Mouse (Mus musculus) naive thymus-derived CD4-positive, alpha-beta T cell, adult 5 months (primary cell): ENCODE results near the gene Ckap2l. TPM values are rescaled to one million over a fixed set of nuclear protein-coding genes. Genes with fewer than 3 reads are reported as not detected.

Source experiments
- polyA plus RNA-seq: library from polyadenylated mRNA; unstranded; fragments of 100-300 nt; shearing (Covaris generic); gene quantifications from one replicate; pipeline ENCODE4 v1.2.1, GENCODE M21; 2017

Ckap2l gene
- polyA plus RNA-seq, result 0.44 TPM

DNA sequence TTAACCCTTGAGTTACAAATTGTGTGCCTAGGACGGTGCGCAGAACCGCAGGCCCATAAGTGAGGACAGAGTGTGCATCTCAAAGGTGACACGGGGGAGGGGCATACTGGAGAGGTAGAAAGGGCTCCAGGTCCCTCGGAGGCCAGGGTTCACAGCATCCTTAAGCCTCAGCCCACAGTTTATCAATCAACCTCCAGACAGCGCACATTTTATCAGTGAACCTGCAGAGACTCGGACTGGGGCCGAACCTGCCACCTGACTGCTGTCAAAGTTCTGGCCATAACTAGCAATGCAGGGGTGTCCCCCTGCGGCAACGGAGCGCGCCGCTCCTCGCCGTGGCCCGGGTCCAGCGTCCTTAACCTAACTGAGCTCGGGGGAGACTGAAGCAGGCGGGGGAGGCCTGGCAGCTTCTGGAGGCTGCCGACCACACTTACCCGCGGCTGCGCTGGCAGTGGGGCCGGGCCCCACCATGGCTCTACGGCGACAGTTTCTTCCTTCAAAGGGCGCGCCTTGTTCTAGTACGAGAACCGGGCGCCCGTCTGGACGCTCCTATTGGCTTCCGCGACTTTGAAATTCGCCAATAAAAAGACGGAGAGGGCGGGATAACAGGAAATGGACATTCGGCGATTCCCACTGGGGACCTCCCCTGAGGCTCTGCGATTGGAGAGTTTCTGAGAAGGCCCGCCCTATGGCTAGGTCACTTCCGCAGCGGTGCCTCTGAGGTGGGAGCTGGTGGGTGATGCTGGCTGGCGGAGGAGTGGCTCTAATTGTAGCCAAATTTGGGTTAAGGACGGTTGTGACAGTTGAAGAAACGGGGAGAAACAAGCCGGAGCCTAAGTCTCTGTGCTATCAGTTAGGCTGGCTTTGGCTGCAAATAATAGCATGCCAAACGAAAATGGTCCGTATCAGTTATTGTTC is at the start of gene Ckap2l:
Gene Ckap2l, minus strand, starts transcription at position 542 of the 918 bp plus-strand sequence.

GRCm38 (mm10) chr2:129309836-129310235 is 12.8 kb upstream of the Ckap2l start, which contains the start of gene Il1a:
Gene Il1a, minus strand, starts transcription at chr2:129309972.

Other genes with a start within 250 kb of the Ckap2l start
- 0.07 TPM for gene Vinac1, start 249.0 kb downstream of the Ckap2l start, polyA plus RNA-seq
- gene Ttl, start 231.3 kb downstream of the Ckap2l start, polyA plus RNA-seq, result 5.9 TPM
- gene Polr1b, start 196.2 kb downstream of the Ckap2l start, polyA plus RNA-seq, result 30.8 TPM
- 11.6 TPM for gene Chchd5, start 167.5 kb downstream of the Ckap2l start, polyA plus RNA-seq
- gene Slc20a1, start 98.4 kb downstream of the Ckap2l start, polyA plus RNA-seq, result 138 TPM
- gene Il1a, start 12.8 kb upstream of the Ckap2l start, polyA plus RNA-seq, result not detected
- gene Il1b, start 73.9 kb upstream of the Ckap2l start, polyA plus RNA-seq, result not detected
- not detected for gene F830045P16Rik, start 239.4 kb upstream of the Ckap2l start, polyA plus RNA-seq